Mouse (Mus musculus): ENCODE results near the gene Cd300lb. TPM values are rescaled to one million over a fixed set of nuclear protein-coding genes. Genes with fewer than 3 reads are reported as not detected.
A peak's percentile ranks its signal among the peaks of the same experiment; 100 is the strongest.

The Cd300lb gene
- total and polyA plus RNA-seq, 3 experiments: not detected

- Histone ChIP-seq H3K4me1 (ENCODE audit: control insufficient read depth in 1 of 2, insufficient read depth in 2 of 2) (peaks cover 24 to 69% of the 10 kb centered on the region in 2 experiments), H3K9ac (ENCODE audit: insufficient read depth, low read depth) (no peak overlapping the region), H3K4me3 (replicated peaks in 1 of 3; ENCODE audit: low read depth in 2 of 3, low read length in 2 of 3, poor library complexity in 1 of 3) (no peak overlapping the region), H3K4me2 (ENCODE audit: insufficient read depth, low read depth, poor library complexity, severe bottlenecking) (no peak overlapping the region), H3K27ac (ENCODE audit: insufficient read depth, low read depth) (no peak overlapping the region), H3K9me3 (replicated peaks; ENCODE audit: low read length) (no peaks in the 10 kb centered on the region), H3K79me2 (replicated peaks; ENCODE audit: control insufficient read depth, extremely low read depth, insufficient read depth, poor library complexity, severe bottlenecking) (no peaks in the 10 kb centered on the region), H3K27me3 (replicated peaks) (no peaks in the 10 kb centered on the region), H3K36me3 (replicated peaks in 1 of 2; ENCODE audit: control insufficient read depth in 1 of 2, insufficient read depth in 1 of 2, low read length in 1 of 2) (no peaks in the 10 kb centered on the region)
- no peak for DNase-seq (ENCODE audit: extremely low read depth)
- TF ChIP-seq RCOR1 (conservative IDR thresholded peaks at IDR 0.05; ENCODE audit: low read depth, low read length): no peak
- no peak for TF ChIP-seq SIN3A (IDR thresholded peaks at IDR 0.05; ENCODE audit: low read length)
- TF ChIP-seq RAD21 (IDR thresholded peaks at IDR 0.05; ENCODE audit: low read depth, low read length): no peak
- no peak for TF ChIP-seq KAT2A (IDR thresholded peaks at IDR 0.05; ENCODE audit: insufficient replicate concordance, low read length)
- in situ Hi-C loops (cut with MboI; ENCODE audit: low pct_ligation_motif_present, low pct_unique_long_range_greater_than_20kb, low sequenced_read_pairs) (loop anchor here (5.0 kb wide), 3 partner anchors 38 to 137 kb away; no protein-coding TSS in a partner anchor), dilution Hi-C loops (cut with MboI; ENCODE audit: extremely low pct_ligation_motif_present, extremely low pct_unique_long_range_greater_than_20kb, low sequenced_read_pairs) (no loop called here)
These were observed 59.7 kb downstream of the Cd300lb start for GRCm38 (mm10) chr11:114874226-114875145.

- H3K4me2 ChIP-seq (ENCODE audit: insufficient read depth, low read depth, poor library complexity, severe bottlenecking): no peak overlapping the region
- in situ Hi-C loops (cut with MboI; ENCODE audit: low pct_ligation_motif_present, low pct_unique_long_range_greater_than_20kb, low sequenced_read_pairs): no loop called here
- H3K79me2 ChIP-seq (replicated peaks; ENCODE audit: control insufficient read depth, extremely low read depth, insufficient read depth, poor library complexity, severe bottlenecking): no peaks in the 10 kb centered on the region
- H3K27me3 ChIP-seq (replicated peaks): no peaks in the 10 kb centered on the region
- H3K4me1 ChIP-seq (ENCODE audit: control insufficient read depth in 1 of 2, insufficient read depth in 2 of 2): peaks cover 28 to 71% of the 10 kb centered on the region in 2 experiments
- no peak overlapping the region for H3K27ac ChIP-seq (ENCODE audit: insufficient read depth, low read depth)
- dilution Hi-C loops (cut with MboI; ENCODE audit: extremely low pct_ligation_motif_present, extremely low pct_unique_long_range_greater_than_20kb, low sequenced_read_pairs): no loop called here
- no peaks in the 10 kb centered on the region for H3K36me3 ChIP-seq (replicated peaks in 1 of 2; ENCODE audit: control insufficient read depth in 1 of 2, insufficient read depth in 1 of 2, low read length in 1 of 2)
- peak; percentile 45 for DNase-seq (ENCODE audit: extremely low read depth)
- no peak overlapping the region for H3K4me3 ChIP-seq (replicated peaks in 1 of 3; ENCODE audit: low read depth in 2 of 3, low read length in 2 of 3, poor library complexity in 1 of 3)
- no peak overlapping the region for H3K9ac ChIP-seq (ENCODE audit: insufficient read depth, low read depth)
- TF ChIP-seq BHLHE40 (IDR thresholded peaks at IDR 0.05; ENCODE audit: low read depth, low read length) (no peak), MAZ (IDR thresholded peaks at IDR 0.05; ENCODE audit: low read depth, low read length) (0 out of 2 replicates have a peak, but pooled peaks have one; percentile 31), SIN3A (IDR thresholded peaks at IDR 0.05; ENCODE audit: low read length) (no peak), ELF1 (IDR thresholded peaks at IDR 0.05; ENCODE audit: low read depth, low read length) (peak; percentile 21; the same call in 1 of the 2 replicates)
- H3K9me3 ChIP-seq (replicated peaks; ENCODE audit: low read length): no peaks in the 10 kb centered on the region
These were observed 61.0 kb downstream of the Cd300lb start for GRCm38 (mm10) chr11:114873022-114873817.

Other genes starting within 250 kb of the Cd300lb start
- gene Dnaic2, start 207.0 kb downstream of the Cd300lb start, total RNA-seq (2012; rRNA removed): 0.17 and 0.59 TPM in 2 replicates
- gene Dnaic2, start 207.0 kb downstream of the Cd300lb start, total RNA-seq (2014; rRNA removed): 0.93 and 1.2 TPM in 2 replicates
- gene Dnaic2, start 207.0 kb downstream of the Cd300lb start, polyA plus RNA-seq (2012; ENCODE audit: insufficient read length, low read depth): 0.45 and 0.83 TPM in 2 replicates
- 5.8 and 8.2 TPM in 2 replicates for gene Kif19a, start 169.0 kb downstream of the Cd300lb start, total RNA-seq (2012; rRNA removed)
- 0.66 and 1.9 TPM in 2 replicates for gene Kif19a, start 169.0 kb downstream of the Cd300lb start, total RNA-seq (2014; rRNA removed)
- 0.68 and 1.4 TPM in 2 replicates for gene Kif19a, start 169.0 kb downstream of the Cd300lb start, polyA plus RNA-seq (2012; ENCODE audit: insufficient read length, low read depth)
- gene Btbd17, start 138.4 kb downstream of the Cd300lb start, total RNA-seq (2012; rRNA removed): not detected in 2 replicates
- gene Btbd17, start 138.4 kb downstream of the Cd300lb start, total RNA-seq (2014; rRNA removed): not detected in 2 replicates
- not detected in 2 replicates for gene Btbd17, start 138.4 kb downstream of the Cd300lb start, polyA plus RNA-seq (2012; ENCODE audit: insufficient read length, low read depth)
- not detected in 2 replicates for gene Gpr142, start 135.5 kb downstream of the Cd300lb start, total RNA-seq (2012; rRNA removed)
- not detected in 2 replicates for gene Gpr142, start 135.5 kb downstream of the Cd300lb start, total RNA-seq (2014; rRNA removed)
- gene Gpr142, start 135.5 kb downstream of the Cd300lb start, polyA plus RNA-seq (2012; ENCODE audit: insufficient read length, low read depth): not detected in 2 replicates
- not detected in 2 replicates for gene Gprc5c, start 83.2 kb downstream of the Cd300lb start, total RNA-seq (2012; rRNA removed)
- not detected in 2 replicates for gene Gprc5c, start 83.2 kb downstream of the Cd300lb start, total RNA-seq (2014; rRNA removed)
- not detected in 2 replicates for gene Gprc5c, start 83.2 kb downstream of the Cd300lb start, polyA plus RNA-seq (2012; ENCODE audit: insufficient read length, low read depth)
- gene Cd300a, start 44.3 kb downstream of the Cd300lb start, total RNA-seq (2012; rRNA removed): 0.13 and 0.17 TPM in 2 replicates
- gene Cd300a, start 44.3 kb downstream of the Cd300lb start, total RNA-seq (2014; rRNA removed): 0.18 and 0.32 TPM in 2 replicates
- 1.0 TPM in 2 replicates for gene Cd300a, start 44.3 kb downstream of the Cd300lb start, polyA plus RNA-seq (2012; ENCODE audit: insufficient read length, low read depth)
- not detected in 2 replicates for gene Cd300c, start 34.8 kb upstream of the Cd300lb start, total RNA-seq (2012; rRNA removed)
- gene Cd300c, start 34.8 kb upstream of the Cd300lb start, total RNA-seq (2014; rRNA removed): not detected in 2 replicates
- 0.40 TPM in 1 of 2 replicates, not detected in the other for gene Cd300c, start 34.8 kb upstream of the Cd300lb start, polyA plus RNA-seq (2012; ENCODE audit: insufficient read length, low read depth)
- 0.17 and 0.25 TPM in 2 replicates for gene Cd300ld, start 55.5 kb upstream of the Cd300lb start, total RNA-seq (2012; rRNA removed)
- 0.16 and 0.26 TPM in 2 replicates for gene Cd300ld, start 55.5 kb upstream of the Cd300lb start, total RNA-seq (2014; rRNA removed)
- gene Cd300ld, start 55.5 kb upstream of the Cd300lb start, polyA plus RNA-seq (2012; ENCODE audit: insufficient read length, low read depth): 0.25 and 0.50 TPM in 2 replicates
- not detected in 2 replicates for gene Cd300c2, start 67.5 kb upstream of the Cd300lb start, total RNA-seq (2012; rRNA removed)
- not detected in 2 replicates for gene Cd300c2, start 67.5 kb upstream of the Cd300lb start, total RNA-seq (2014; rRNA removed)
- not detected in 2 replicates for gene Cd300c2, start 67.5 kb upstream of the Cd300lb start, polyA plus RNA-seq (2012; ENCODE audit: insufficient read length, low read depth)
- not detected in 2 replicates for gene Cd300ld2, start 81.8 kb upstream of the Cd300lb start, total RNA-seq (2012; rRNA removed)
- gene Cd300ld2, start 81.8 kb upstream of the Cd300lb start, total RNA-seq (2014; rRNA removed): not detected in 2 replicates
- gene Cd300ld2, start 81.8 kb upstream of the Cd300lb start, polyA plus RNA-seq (2012; ENCODE audit: insufficient read length, low read depth): not detected in 2 replicates
- not detected in 2 replicates for gene Cd300ld4, start 92.6 kb upstream of the Cd300lb start, total RNA-seq (2012; rRNA removed)
- gene Cd300ld4, start 92.6 kb upstream of the Cd300lb start, total RNA-seq (2014; rRNA removed): not detected in 2 replicates
- gene Cd300ld4, start 92.6 kb upstream of the Cd300lb start, polyA plus RNA-seq (2012; ENCODE audit: insufficient read length, low read depth): not detected in 2 replicates
- gene Cd300ld5, start 103.4 kb upstream of the Cd300lb start, total RNA-seq (2012; rRNA removed): not detected in 2 replicates
- not detected in 2 replicates for gene Cd300ld5, start 103.4 kb upstream of the Cd300lb start, total RNA-seq (2014; rRNA removed)
- gene Cd300ld5, start 103.4 kb upstream of the Cd300lb start, polyA plus RNA-seq (2012; ENCODE audit: insufficient read length, low read depth): not detected in 2 replicates
- gene Cd300ld3, start 114.0 kb upstream of the Cd300lb start, total RNA-seq (2012; rRNA removed): 0.17 and 0.42 TPM in 2 replicates
- gene Cd300ld3, start 114.0 kb upstream of the Cd300lb start, total RNA-seq (2014; rRNA removed): not detected in 2 replicates
- 0.37 TPM in 1 of 2 replicates, not detected in the other for gene Cd300ld3, start 114.0 kb upstream of the Cd300lb start, polyA plus RNA-seq (2012; ENCODE audit: insufficient read length, low read depth)
- gene Cd300e, start 127.8 kb upstream of the Cd300lb start, total RNA-seq (2012; rRNA removed): not detected in 2 replicates
- gene Cd300e, start 127.8 kb upstream of the Cd300lb start, total RNA-seq (2014; rRNA removed): not detected in 2 replicates
- gene Cd300e, start 127.8 kb upstream of the Cd300lb start, polyA plus RNA-seq (2012; ENCODE audit: insufficient read length, low read depth): not detected in 2 replicates
- gene Rab37, start 157.0 kb upstream of the Cd300lb start, total RNA-seq (2012; rRNA removed): 3.6 and 4.5 TPM in 2 replicates
- 2.0 and 2.2 TPM in 2 replicates for gene Rab37, start 157.0 kb upstream of the Cd300lb start, total RNA-seq (2014; rRNA removed)
- 2.2 and 2.3 TPM in 2 replicates for gene Rab37, start 157.0 kb upstream of the Cd300lb start, polyA plus RNA-seq (2012; ENCODE audit: insufficient read length, low read depth)
- 35.3 and 36.1 TPM in 2 replicates for gene Cd300lf, start 199.6 kb upstream of the Cd300lb start, total RNA-seq (2012; rRNA removed)
- 13.5 and 15.5 TPM in 2 replicates for gene Cd300lf, start 199.6 kb upstream of the Cd300lb start, total RNA-seq (2014; rRNA removed)
- 36.9 and 38.9 TPM in 2 replicates for gene Cd300lf, start 199.6 kb upstream of the Cd300lb start, polyA plus RNA-seq (2012; ENCODE audit: insufficient read length, low read depth)
- gene Slc9a3r1, start 229.0 kb upstream of the Cd300lb start, total RNA-seq (2012; rRNA removed): 69.0 and 70.1 TPM in 2 replicates
- 43.5 and 51.9 TPM in 2 replicates for gene Slc9a3r1, start 229.0 kb upstream of the Cd300lb start, total RNA-seq (2014; rRNA removed)
- 63.7 and 64.6 TPM in 2 replicates for gene Slc9a3r1, start 229.0 kb upstream of the Cd300lb start, polyA plus RNA-seq (2012; ENCODE audit: insufficient read length, low read depth)

All from CH12.LX (cell line).